Mouse (Mus musculus) cerebellum, adult 2 months (tissue): ENCODE measurements around the gene Gckr.

Source experiments
- CTCF ChIP-seq: fragments of 200-500 bp; IDR thresholded peaks from 2 replicates; pipeline ENCODE4 v1.5.1; 2011; ENCODE audit warnings: low read depth, mild to moderate bottlenecking, control low read depth, low read length, moderate library complexity, borderline replicate concordance; ENCODE audit not compliant: insufficient read depth
- POLR2A ChIP-seq: fragments of 200-500 bp; IDR thresholded peaks from 2 replicates; pipeline ENCODE4 v1.6.1; 2011; ENCODE audit warnings: low read length, control low read depth, borderline replicate concordance; ENCODE audit not compliant: insufficient read depth

DNA sequence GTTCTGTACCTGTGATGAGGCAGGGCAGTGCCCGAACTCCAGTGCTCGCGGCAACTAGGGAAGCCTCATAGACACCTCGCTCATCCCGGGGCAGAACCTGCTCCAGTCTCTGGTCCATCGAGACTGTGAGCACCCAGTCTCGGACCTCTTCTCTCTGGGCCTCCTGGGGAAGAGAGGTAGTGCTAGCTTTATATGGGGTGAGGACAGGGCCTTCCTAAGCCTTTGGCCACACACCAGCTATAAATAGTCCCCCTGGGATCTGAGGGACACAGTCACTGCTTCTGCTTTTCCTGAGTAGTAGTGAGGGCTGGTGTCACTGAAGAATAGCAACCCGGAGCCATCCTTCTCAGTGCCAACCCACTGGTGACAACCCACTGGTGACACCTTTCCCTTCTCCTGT, 43.4 kb upstream of the Gckr start:
- no peak for TF ChIP-seq CTCF
- no peak for TF ChIP-seq POLR2A
